Mouse (Mus musculus) ZHBTc4 (cell line): ENCODE data around the gene Hapln1.

Experiments used
- DNase-seq: peaks from one replicate; pipeline ENCODE4 v3.0.0-alpha.2; 2011; ENCODE audit warnings: low read depth, low spot score

The Hapln1 gene

GRCm38 (mm10) chr13:89600466-89600865, 60.9 kb downstream of the Hapln1 start:
- no peak for DNase-seq

GRCm38 (mm10) chr13:89603336-89603735, 63.7 kb downstream of the Hapln1 start:
- no peak for DNase-seq

GRCm38 (mm10) chr13:89607399-89607798, 67.8 kb downstream of the Hapln1 start:
- no peak for DNase-seq

DNA sequence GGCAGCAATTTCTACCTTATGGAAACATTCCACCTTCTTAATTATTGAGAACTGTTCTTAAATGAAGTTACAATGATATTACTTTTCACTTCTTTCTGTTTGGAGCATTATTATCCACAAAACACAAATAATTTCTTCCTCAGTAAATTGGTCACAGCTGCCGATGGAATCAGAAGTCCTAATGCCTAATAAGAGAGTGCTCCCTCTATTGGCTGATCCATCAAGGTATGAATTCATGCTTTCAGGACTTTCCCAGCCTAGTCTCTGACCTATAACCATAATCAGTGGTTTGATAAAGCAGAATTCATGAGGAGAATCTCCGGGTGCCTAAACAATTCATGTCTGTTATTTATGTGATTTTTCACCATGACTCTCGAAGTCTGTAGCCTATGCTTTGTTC, 79.5 kb downstream of the Hapln1 start:
- DNase-seq, result no peak

- peak; percentile 79 for DNase-seq
These were observed 94.6 kb downstream of the Hapln1 start for GRCm38 (mm10) chr13:89634137-89634683.

DNA sequence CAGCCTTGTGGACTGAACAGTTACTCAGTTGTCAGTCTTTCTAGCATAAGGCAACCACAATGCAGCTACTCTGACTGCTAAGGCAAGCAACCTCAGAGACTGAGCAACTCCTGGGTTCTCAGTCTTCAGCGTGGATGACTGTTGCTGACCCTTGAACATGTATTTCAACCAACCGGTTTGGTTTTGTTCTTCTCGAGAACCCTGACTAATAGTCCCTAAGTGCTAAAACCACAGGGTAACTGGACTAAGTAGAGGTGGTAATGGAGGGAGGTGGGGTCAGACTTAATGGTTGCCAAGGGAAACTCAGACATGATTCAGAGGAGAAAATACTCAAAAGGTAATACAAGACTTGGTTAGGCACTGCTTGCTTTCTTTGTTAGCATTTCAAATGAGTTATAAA, 97.4 kb downstream of the Hapln1 start:
- DNase-seq, result no peak

GRCm38 (mm10) chr13:89645589-89645988, 106.0 kb downstream of the Hapln1 start:
- no peak for DNase-seq

GRCm38 (mm10) chr13:89652773-89653172, 113.2 kb downstream of the Hapln1 start:
- DNase-seq, result no peak

GRCm38 (mm10) chr13:89653279-89653678, 113.7 kb downstream of the Hapln1 start:
- no peak for DNase-seq

GRCm38 (mm10) chr13:89657046-89657445, 117.5 kb downstream of the Hapln1 start:
- no peak for DNase-seq
